Mouse (Mus musculus): ENCODE data around the gene Sprr1b. TPM values are rescaled to one million over a fixed set of nuclear protein-coding genes. Genes with fewer than 3 reads are reported as not detected.

Gene Sprr1b
- polyA plus RNA-seq, 1 experiment from 2014 or later = not detected

DNA sequence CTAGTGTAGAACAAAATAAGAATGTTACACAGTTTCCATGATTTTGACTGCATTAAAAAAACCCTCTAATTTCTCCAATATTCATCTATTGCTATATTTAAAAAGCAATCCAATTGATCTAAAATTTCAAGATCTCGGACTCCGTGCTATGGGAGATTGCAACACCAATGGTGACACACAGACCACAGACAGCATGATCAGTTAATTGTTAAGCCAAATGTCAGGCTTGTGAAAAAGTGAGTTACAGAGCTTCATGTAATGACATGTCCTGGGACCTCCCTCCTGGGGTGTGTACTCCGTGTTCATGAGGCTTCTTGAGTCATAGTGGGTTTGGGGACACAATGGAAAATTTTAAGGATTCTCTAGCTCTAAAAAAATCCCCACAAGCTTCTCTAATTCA, 1.6 kb upstream of the Sprr1b start:
- 76% methylated on average over 3 of the region's 3 CpGs for WGBS (ENCODE audit: insufficient replicate concordance)
- no peak for ATAC-seq (replicated peaks; ENCODE audit: insufficient number of reproducible peaks, low FRiP score, low TSS enrichment)
- Histone ChIP-seq H3K4me2 (no peak overlapping the region), H3K9me3 (replicated peaks; ENCODE audit: control insufficient read depth, low read length) (no peaks in the 10 kb centered on the region), H3K27me3 (ENCODE audit: control insufficient read depth, insufficient read depth, low read length) (no peaks in the 10 kb centered on the region), H3K4me1 (ENCODE audit: control insufficient read depth, insufficient read depth, low read length) (no peaks in the 10 kb centered on the region), H3K27ac (ENCODE audit: low read depth, low read length) (no peak overlapping the region), H3K9ac (ENCODE audit: low read depth, low read length) (no peak overlapping the region), H3K4me3 (ENCODE audit: low read depth, low read length) (no peak overlapping the region), H3K36me3 (ENCODE audit: control insufficient read depth, insufficient read depth, low read length) (no peaks in the 10 kb centered on the region)

- WGBS (ENCODE audit: insufficient replicate concordance) = 78% methylated on average over 2 of the region's 2 CpGs
- no peaks in the 10 kb centered on the region for H3K27me3 ChIP-seq (ENCODE audit: control insufficient read depth, insufficient read depth, low read length)
- H3K4me1 ChIP-seq (ENCODE audit: control insufficient read depth, insufficient read depth, low read length) = no peaks in the 10 kb centered on the region
- H3K9ac ChIP-seq (ENCODE audit: low read depth, low read length) = no peak within 1 kb of the TSS
- no peak within 1 kb of the TSS for H3K4me3 ChIP-seq (ENCODE audit: low read depth, low read length)
- H3K27ac ChIP-seq (ENCODE audit: low read depth, low read length) = no peak within 1 kb of the TSS
- no peak for ATAC-seq (replicated peaks; ENCODE audit: insufficient number of reproducible peaks, low FRiP score, low TSS enrichment)
- H3K4me2 ChIP-seq = no peak within 1 kb of the TSS
- H3K36me3 ChIP-seq (ENCODE audit: control insufficient read depth, insufficient read depth, low read length) = no peaks in the 10 kb centered on the region
- no peaks in the 10 kb centered on the region for H3K9me3 ChIP-seq (replicated peaks; ENCODE audit: control insufficient read depth, low read length)
These were observed 6.3 kb downstream of the Sprr1b start, which contains the start of gene Sprr2k for GRCm38 (mm10) chr3:92432282-92432681. TSS of gene Sprr2k (plus strand) at chr3:92432582.

DNA sequence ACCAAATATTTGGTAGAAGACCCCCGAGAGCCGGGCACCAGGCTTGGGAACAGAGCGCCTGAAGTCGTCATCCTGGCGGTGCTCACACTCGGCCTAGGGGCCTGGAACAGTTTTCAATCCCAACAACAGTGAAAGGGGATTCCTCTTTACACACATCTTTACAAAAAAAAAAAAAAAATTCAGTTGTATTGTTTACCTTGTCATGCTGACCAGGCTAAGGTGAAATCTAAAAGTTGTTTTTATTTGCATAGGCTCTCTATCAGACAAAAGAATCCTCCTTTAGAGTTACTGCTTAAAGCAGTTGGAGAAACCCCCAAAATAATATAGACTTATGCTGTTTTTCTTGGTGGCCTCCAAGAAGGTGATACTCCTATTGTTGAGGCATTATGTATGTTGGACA, 9.3 kb downstream of the Sprr1b start, which contains the start of gene Gm9774:
Gene Gm9774 (minus strand): TSS at position 101 of the 400 bp plus-strand sequence.
- no peaks in the 10 kb centered on the region for H3K36me3 ChIP-seq (ENCODE audit: control insufficient read depth, insufficient read depth, low read length)
- H3K4me3 ChIP-seq (ENCODE audit: low read depth, low read length) = no peak within 1 kb of the TSS
- H3K27me3 ChIP-seq (ENCODE audit: control insufficient read depth, insufficient read depth, low read length) = no peaks in the 10 kb centered on the region
- no peaks in the 10 kb centered on the region for H3K4me1 ChIP-seq (ENCODE audit: control insufficient read depth, insufficient read depth, low read length)
- WGBS (ENCODE audit: insufficient replicate concordance) = 80% methylated on average over 6 of the region's 6 CpGs
- ATAC-seq (replicated peaks; ENCODE audit: insufficient number of reproducible peaks, low FRiP score, low TSS enrichment) = no peak
- H3K27ac ChIP-seq (ENCODE audit: low read depth, low read length) = no peak within 1 kb of the TSS
- H3K4me2 ChIP-seq = no peak within 1 kb of the TSS
- H3K9ac ChIP-seq (ENCODE audit: low read depth, low read length) = no peak within 1 kb of the TSS
- no peaks in the 10 kb centered on the region for H3K9me3 ChIP-seq (replicated peaks; ENCODE audit: control insufficient read depth, low read length)

DNA sequence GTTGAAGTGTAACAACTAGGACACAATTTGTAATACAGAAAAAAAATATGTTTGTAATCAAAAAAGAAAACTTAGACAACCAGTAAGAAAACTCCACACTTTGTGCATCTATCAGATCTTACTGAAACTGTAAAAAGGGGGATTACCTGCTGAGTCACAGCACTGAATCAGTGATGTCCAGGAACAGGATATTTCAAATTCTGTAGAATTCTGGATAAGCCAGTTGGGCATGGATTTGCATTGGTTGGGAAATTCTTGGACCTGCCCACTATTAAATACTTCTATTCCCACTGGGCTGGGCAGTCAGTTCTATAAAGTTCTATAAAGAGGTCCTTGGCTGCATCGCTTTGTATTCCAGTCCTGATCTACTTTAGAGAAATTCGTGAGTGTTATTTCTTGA, 20.8 kb downstream of the Sprr1b start, which contains the start of gene Sprr2j-ps:
Gene Sprr2j-ps (plus strand): TSS at position 301 of the 400 bp plus-strand sequence.
- no peaks in the 10 kb centered on the region for H3K27me3 ChIP-seq (ENCODE audit: control insufficient read depth, insufficient read depth, low read length)
- 79% methylated on average over 2 of the region's 2 CpGs for WGBS (ENCODE audit: insufficient replicate concordance)
- no peak within 1 kb of the TSS for H3K9ac ChIP-seq (ENCODE audit: low read depth, low read length)
- H3K27ac ChIP-seq (ENCODE audit: low read depth, low read length) = no peak within 1 kb of the TSS
- H3K9me3 ChIP-seq (replicated peaks; ENCODE audit: control insufficient read depth, low read length) = no peaks in the 10 kb centered on the region
- no peaks in the 10 kb centered on the region for H3K36me3 ChIP-seq (ENCODE audit: control insufficient read depth, insufficient read depth, low read length)
- H3K4me3 ChIP-seq (ENCODE audit: low read depth, low read length) = no peak within 1 kb of the TSS
- H3K4me2 ChIP-seq = no peak within 1 kb of the TSS
- no peaks in the 10 kb centered on the region for H3K4me1 ChIP-seq (ENCODE audit: control insufficient read depth, insufficient read depth, low read length)
- ATAC-seq (replicated peaks; ENCODE audit: insufficient number of reproducible peaks, low FRiP score, low TSS enrichment) = no peak

DNA sequence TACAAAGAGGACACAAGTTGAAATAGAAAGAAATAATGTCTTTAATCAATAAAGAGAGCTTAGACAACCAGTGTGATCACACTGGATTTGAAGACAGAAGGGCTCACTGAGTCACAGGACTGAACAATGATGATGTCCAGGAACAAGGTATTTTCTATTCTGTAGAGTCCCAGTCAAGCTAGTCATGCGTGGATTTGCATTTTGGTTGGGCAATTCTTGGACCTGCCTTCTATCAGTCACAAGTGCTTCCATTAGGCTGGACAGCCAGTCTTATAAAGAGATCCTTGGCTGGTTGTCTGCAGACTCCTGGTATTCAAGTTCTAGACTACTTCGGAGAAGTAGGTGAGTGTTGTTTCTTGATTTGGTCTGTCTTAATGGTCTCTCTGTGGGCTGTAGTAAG, 30.9 kb downstream of the Sprr1b start, which contains the start of gene Sprr2i:
Gene Sprr2i (plus strand): TSS at position 301 of the 400 bp plus-strand sequence.
- H3K4me1 ChIP-seq (ENCODE audit: control insufficient read depth, insufficient read depth, low read length) = no peaks in the 10 kb centered on the region
- no peaks in the 10 kb centered on the region for H3K36me3 ChIP-seq (ENCODE audit: control insufficient read depth, insufficient read depth, low read length)
- H3K9me3 ChIP-seq (replicated peaks; ENCODE audit: control insufficient read depth, low read length) = no peaks in the 10 kb centered on the region
- 81% methylated on average over 2 of the region's 2 CpGs for WGBS (ENCODE audit: insufficient replicate concordance)
- no peak within 1 kb of the TSS for H3K9ac ChIP-seq (ENCODE audit: low read depth, low read length)
- no peak for ATAC-seq (replicated peaks; ENCODE audit: insufficient number of reproducible peaks, low FRiP score, low TSS enrichment)
- no peak within 1 kb of the TSS for H3K4me2 ChIP-seq
- H3K27me3 ChIP-seq (ENCODE audit: control insufficient read depth, insufficient read depth, low read length) = no peaks in the 10 kb centered on the region
- H3K4me3 ChIP-seq (ENCODE audit: low read depth, low read length) = no peak within 1 kb of the TSS
- no peak within 1 kb of the TSS for H3K27ac ChIP-seq (ENCODE audit: low read depth, low read length)

- WGBS (ENCODE audit: insufficient replicate concordance) = 55% methylated on average over 1 of the region's 1 CpGs
- Histone ChIP-seq H3K9me3 (replicated peaks; ENCODE audit: control insufficient read depth, low read length) (no peaks in the 10 kb centered on the region), H3K27ac (ENCODE audit: low read depth, low read length) (no peak overlapping the region), H3K4me3 (ENCODE audit: low read depth, low read length) (no peak overlapping the region), H3K27me3 (ENCODE audit: control insufficient read depth, insufficient read depth, low read length) (no peaks in the 10 kb centered on the region), H3K4me2 (no peak overlapping the region), H3K4me1 (ENCODE audit: control insufficient read depth, insufficient read depth, low read length) (no peaks in the 10 kb centered on the region), H3K36me3 (ENCODE audit: control insufficient read depth, insufficient read depth, low read length) (no peaks in the 10 kb centered on the region), H3K9ac (ENCODE audit: low read depth, low read length) (no peak overlapping the region)
- no peak for ATAC-seq (replicated peaks; ENCODE audit: insufficient number of reproducible peaks, low FRiP score, low TSS enrichment)
These were observed 44.3 kb downstream of the Sprr1b start for GRCm38 (mm10) chr3:92394301-92394700.

Other genes with a start within 250 kb of the Sprr1b start
- not detected in 2 replicates for gene Sprr2a1, start 223.0 kb downstream of the Sprr1b start, polyA plus RNA-seq (2014; fragmentation: Nextera tagmentation; extraction: Ambion mirVana)
- 0.86 and 0.96 TPM in 2 replicates for gene Sprr2a2, start 222.9 kb downstream of the Sprr1b start, polyA plus RNA-seq (2014; fragmentation: Nextera tagmentation; extraction: Ambion mirVana)
- gene Sprr2a3, start 153.4 kb downstream of the Sprr1b start, polyA plus RNA-seq (2014; fragmentation: Nextera tagmentation; extraction: Ambion mirVana) = not detected in 2 replicates
- gene Sprr2b, start 122.2 kb downstream of the Sprr1b start, polyA plus RNA-seq (2014; fragmentation: Nextera tagmentation; extraction: Ambion mirVana) = not detected in 2 replicates
- not detected in 2 replicates for gene Sprr2d, start 99.6 kb downstream of the Sprr1b start, polyA plus RNA-seq (2014; fragmentation: Nextera tagmentation; extraction: Ambion mirVana)
- not detected in 2 replicates for gene Sprr2e, start 86.6 kb downstream of the Sprr1b start, polyA plus RNA-seq (2014; fragmentation: Nextera tagmentation; extraction: Ambion mirVana)
- gene Sprr2f, start 73.6 kb downstream of the Sprr1b start, polyA plus RNA-seq (2014; fragmentation: Nextera tagmentation; extraction: Ambion mirVana) = not detected in 2 replicates
- gene Sprr2h, start 53.1 kb downstream of the Sprr1b start, polyA plus RNA-seq (2014; fragmentation: Nextera tagmentation; extraction: Ambion mirVana) = not detected in 2 replicates
- not detected in 2 replicates for gene Sprr2i, start 30.8 kb downstream of the Sprr1b start, polyA plus RNA-seq (2014; fragmentation: Nextera tagmentation; extraction: Ambion mirVana)
- gene Sprr2j-ps, start 20.7 kb downstream of the Sprr1b start, polyA plus RNA-seq (2014; fragmentation: Nextera tagmentation; extraction: Ambion mirVana) = not detected in 2 replicates
- 5.3 and 5.4 TPM in 2 replicates for gene Gm9774, start 9.4 kb downstream of the Sprr1b start, polyA plus RNA-seq (2014; fragmentation: Nextera tagmentation; extraction: Ambion mirVana)
- gene Sprr2k, start 6.2 kb downstream of the Sprr1b start, polyA plus RNA-seq (2014; fragmentation: Nextera tagmentation; extraction: Ambion mirVana) = not detected in 2 replicates
- not detected in 2 replicates for gene Sprr3, start 19.9 kb upstream of the Sprr1b start, polyA plus RNA-seq (2014; fragmentation: Nextera tagmentation; extraction: Ambion mirVana)
- gene Sprr1a, start 47.1 kb upstream of the Sprr1b start, polyA plus RNA-seq (2014; fragmentation: Nextera tagmentation; extraction: Ambion mirVana) = 0.48 and 0.74 TPM in 2 replicates
- not detected in 2 replicates for gene Sprr4, start 61.7 kb upstream of the Sprr1b start, polyA plus RNA-seq (2014; fragmentation: Nextera tagmentation; extraction: Ambion mirVana)
- not detected in 2 replicates for gene 2310046K23Rik, start 95.7 kb upstream of the Sprr1b start, polyA plus RNA-seq (2014; fragmentation: Nextera tagmentation; extraction: Ambion mirVana)
- not detected in 2 replicates for gene Ivl, start 134.9 kb upstream of the Sprr1b start, polyA plus RNA-seq (2014; fragmentation: Nextera tagmentation; extraction: Ambion mirVana)
- not detected in 2 replicates for gene Smcp, start 150.2 kb upstream of the Sprr1b start, polyA plus RNA-seq (2014; fragmentation: Nextera tagmentation; extraction: Ambion mirVana)
- not detected in 2 replicates for gene 2210017I01Rik, start 168.7 kb upstream of the Sprr1b start, polyA plus RNA-seq (2014; fragmentation: Nextera tagmentation; extraction: Ambion mirVana)
- not detected in 2 replicates for gene Lce6a, start 182.9 kb upstream of the Sprr1b start, polyA plus RNA-seq (2014; fragmentation: Nextera tagmentation; extraction: Ambion mirVana)
- gene Lce1a1, start 209.5 kb upstream of the Sprr1b start, polyA plus RNA-seq (2014; fragmentation: Nextera tagmentation; extraction: Ambion mirVana) = not detected in 2 replicates
- gene Lce1b, start 218.1 kb upstream of the Sprr1b start, polyA plus RNA-seq (2014; fragmentation: Nextera tagmentation; extraction: Ambion mirVana) = not detected in 2 replicates
- not detected in 2 replicates for gene Lce1a2, start 231.5 kb upstream of the Sprr1b start, polyA plus RNA-seq (2014; fragmentation: Nextera tagmentation; extraction: Ambion mirVana)
- gene Lce1c, start 240.5 kb upstream of the Sprr1b start, polyA plus RNA-seq (2014; fragmentation: Nextera tagmentation; extraction: Ambion mirVana) = not detected in 2 replicates
- not detected in 2 replicates for gene Lce1d, start 248.4 kb upstream of the Sprr1b start, polyA plus RNA-seq (2014; fragmentation: Nextera tagmentation; extraction: Ambion mirVana)

Measured in heart, embryonic 11.5 days (tissue).